Mouse (Mus musculus): ENCODE results near the gene Gm16181.

Gm16181 gene

DNA sequence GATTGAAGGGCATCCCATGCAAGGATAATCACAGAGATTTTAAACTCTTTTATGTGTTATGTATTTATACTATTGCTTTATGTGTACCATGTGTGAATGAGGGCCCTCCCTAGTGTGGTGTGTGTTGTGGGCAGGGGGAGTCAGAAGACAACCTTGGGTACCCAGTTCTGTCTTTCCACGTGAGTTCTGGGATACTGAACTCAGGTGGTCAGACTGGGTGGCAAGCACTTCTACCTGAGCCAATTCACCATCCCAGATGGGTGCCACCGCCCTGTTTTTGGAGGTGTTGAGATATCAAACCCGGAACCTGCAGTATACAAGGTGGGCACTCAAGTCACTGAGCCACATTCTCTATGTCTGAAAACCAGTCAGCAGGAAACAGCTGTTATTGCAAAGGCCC is 51.6 kb downstream of the Gm16181 start:
- DNase-seq (ENCODE audit: low read depth) = no peak

All from c-Kit-positive CD71-negative TER-119-negative erythroid progenitor cells, embryonic 14.5 days (primary cell).